Mouse (Mus musculus) cerebellum, adult 9-11 months (tissue): ENCODE measurements around the gene Rgcc.

Source experiments
- DNase-seq: peaks from one replicate; pipeline ENCODE4 v3.0.0; 2022

Rgcc gene

GRCm38 (mm10) chr14:79275870-79276395 is 25.5 kb downstream of the Rgcc start:
- DNase-seq = no peak

GRCm38 (mm10) chr14:79275441-79275840 is 26.0 kb downstream of the Rgcc start:
- DNase-seq = no peak

- no peak for DNase-seq
These were observed 27.6 kb downstream of the Rgcc start for GRCm38 (mm10) chr14:79273697-79274477.

GRCm38 (mm10) chr14:79272991-79273390 is 28.5 kb downstream of the Rgcc start:
- no peak for DNase-seq

GRCm38 (mm10) chr14:79272188-79272694 is 29.2 kb downstream of the Rgcc start:
- no peak for DNase-seq

- DNase-seq = no peak
These were observed 31.9 kb downstream of the Rgcc start for GRCm38 (mm10) chr14:79269551-79269950.

GRCm38 (mm10) chr14:79267878-79268277 is 33.6 kb downstream of the Rgcc start:
- DNase-seq = no peak

- no peak for DNase-seq
These were observed 34.1 kb downstream of the Rgcc start for GRCm38 (mm10) chr14:79267382-79267781.

- DNase-seq = no peak
These were observed 35.0 kb downstream of the Rgcc start for GRCm38 (mm10) chr14:79266408-79266807.

GRCm38 (mm10) chr14:79265738-79266137 is 35.7 kb downstream of the Rgcc start:
- DNase-seq = no peak

GRCm38 (mm10) chr14:79263321-79263720 is 38.1 kb downstream of the Rgcc start:
- no peak for DNase-seq

- DNase-seq = peak; percentile 24
These were observed 38.8 kb downstream of the Rgcc start for GRCm38 (mm10) chr14:79262677-79263076.

- DNase-seq = no peak
These were observed 42.2 kb downstream of the Rgcc start for GRCm38 (mm10) chr14:79259062-79259779.

GRCm38 (mm10) chr14:79256656-79257055 is 44.8 kb downstream of the Rgcc start:
- DNase-seq = no peak

GRCm38 (mm10) chr14:79255786-79256185 is 45.7 kb downstream of the Rgcc start:
- no peak for DNase-seq

GRCm38 (mm10) chr14:79251727-79252285 is 49.6 kb downstream of the Rgcc start:
- no peak for DNase-seq

- peak; percentile 33 for DNase-seq
These were observed 56.9 kb downstream of the Rgcc start for GRCm38 (mm10) chr14:79244571-79244970.

- DNase-seq = no peak
These were observed 58.2 kb downstream of the Rgcc start for GRCm38 (mm10) chr14:79243038-79243883.

GRCm38 (mm10) chr14:79242386-79242720 is 59.1 kb downstream of the Rgcc start:
- no peak for DNase-seq

- no peak for DNase-seq
These were observed 59.6 kb downstream of the Rgcc start for GRCm38 (mm10) chr14:79241656-79242385.

- DNase-seq = no peak
These were observed 60.3 kb downstream of the Rgcc start for GRCm38 (mm10) chr14:79241057-79241570.

- DNase-seq = no peak
These were observed 62.0 kb downstream of the Rgcc start for GRCm38 (mm10) chr14:79239402-79239801.
